7 mouse cellular contexts compared by ENCODE assay signal in genomic region chr6:69500056-69500455, GRCm38 (mm10).
DNase-seq lines count a peak whose midpoint lies in the region; ATAC-seq and TF ChIP-seq lines count a peak whose summit lies in the region.
"Not testable (repeated sequence)": the region's sequence is repeated elsewhere in the genome, so short reads cannot be mapped to it uniquely, and the experiment has no call there.

No protein-coding gene starts in this region.

- 38% methylated on average over 5 of the region's 5 CpGs for WGBS in bone marrow, adult 2 months
- WGBS in spleen, adult 2 months, result 42% methylated on average over 5 of the region's 5 CpGs

- H3K9ac ChIP-seq in CH12.LX (ENCODE audit: insufficient read depth, low read depth), result peak overlapping the region; percentile 37; the same call in 1 of the 2 replicates

- H3K4me2 ChIP-seq in CH12.LX (ENCODE audit: insufficient read depth, low read depth, poor library complexity, severe bottlenecking), result peak overlapping the region; percentile 25

- peak; percentile 8 for DNase-seq in 416B (ENCODE audit: low read depth)
- peak; percentile 75 for DNase-seq in CH12.LX (ENCODE audit: extremely low read depth)
- peak; percentile 1 for DNase-seq in spleen, adult 12 weeks (ENCODE audit: low spot score)
- DNase-seq in spleen, adult 2 months (ENCODE audit: low read depth in 1 of 2, low spot score in 2 of 2), result peak; percentile 18 to 19
- DNase-seq in spleen, postnatal 36 days (ENCODE audit: low spot score in 2 of 2), result peak; percentile 43 to 50

- not testable (repeated sequence) for TF ChIP-seq EP300 in CH12.LX (IDR thresholded peaks at IDR 0.05; ENCODE audit: low read length)

- ATAC-seq in neutrophil, adult 5-6 weeks (ENCODE audit: extremely low read depth, insufficient number of reproducible peaks, low FRiP score, poor library complexity, severe bottlenecking), result peak; percentile 86

- not testable (repeated sequence) for H3K4me1 ChIP-seq in CH12.LX (ENCODE audit: control insufficient read depth in 1 of 2, insufficient read depth in 2 of 2); bone marrow, adult 2 months (ENCODE audit: control insufficient read depth, insufficient read depth, low read length); spleen, adult 2 months (ENCODE audit: control insufficient read depth, insufficient read depth, insufficient read length)

- not testable (repeated sequence) for TF ChIP-seq RAD21 in CH12.LX (IDR thresholded peaks at IDR 0.05; ENCODE audit: low read depth, low read length)

- H3K27me3 ChIP-seq in CH12.LX (replicated peaks); spleen, adult 2 months (ENCODE audit: control insufficient read depth, insufficient read depth, low read length): not testable (repeated sequence)

- in situ Hi-C loops in CH12.LX (cut with MboI; ENCODE audit: low pct_ligation_motif_present, low pct_unique_long_range_greater_than_20kb, low sequenced_read_pairs), result not testable (repeated sequence)

- peak; percentile 51; the same call in 1 of the 2 replicates for TF ChIP-seq POLR2A in CH12.LX (IDR thresholded peaks at IDR 0.05; ENCODE audit: low read depth, low read length)
- not testable (repeated sequence) for TF ChIP-seq POLR2A in bone marrow, adult 2 months (IDR thresholded peaks at IDR 0.05; ENCODE audit: borderline replicate concordance, control insufficient read depth, low read depth, low read length); spleen, adult 2 months (IDR thresholded peaks at IDR 0.05; ENCODE audit: low read depth, low read length)

- not testable (repeated sequence) for H3K9me3 ChIP-seq in CH12.LX (replicated peaks; ENCODE audit: low read length)

- not testable (repeated sequence) for TF ChIP-seq CTCF in CH12.LX (conservative IDR thresholded peaks at IDR 0.05 in 1 of 2, IDR thresholded peaks at IDR 0.05 in 1 of 2; ENCODE audit: low read depth in 2 of 2, low read length in 2 of 2); bone marrow, adult 2 months (IDR thresholded peaks at IDR 0.05; ENCODE audit: control insufficient read depth, insufficient read depth, low read length); spleen, adult 2 months (IDR thresholded peaks at IDR 0.05; ENCODE audit: extremely low read depth, insufficient read depth, insufficient read length, insufficient replicate concordance)

- H3K27ac ChIP-seq in CH12.LX (ENCODE audit: insufficient read depth, low read depth), result peak overlapping the region; percentile 80
- H3K27ac ChIP-seq in bone marrow, adult 2 months (ENCODE audit: control insufficient read depth, insufficient read depth, low read depth, low read length, poor library complexity), result peak overlapping the region; percentile 51; the same call in 1 of the 2 replicates
- H3K27ac ChIP-seq in spleen, adult 2 months (ENCODE audit: insufficient read depth, low read length), result peak overlapping the region; percentile 42; the same call in 1 of the 2 replicates

- peak overlapping the region in 1 of 3 experiments; percentile 47 for H3K4me3 ChIP-seq in CH12.LX (replicated peaks in 1 of 3; ENCODE audit: low read depth in 2 of 3, low read length in 2 of 3, poor library complexity in 1 of 3)
- H3K4me3 ChIP-seq in bone marrow, adult 2 months (replicated peaks; ENCODE audit: control insufficient read depth, low read depth, low read length); spleen, adult 2 months (ENCODE audit: extremely low read depth, insufficient read depth, insufficient read length): not testable (repeated sequence)

- H3K36me3 ChIP-seq in CH12.LX (replicated peaks in 1 of 2; ENCODE audit: control insufficient read depth in 1 of 2, insufficient read depth in 1 of 2, low read length in 1 of 2); spleen, adult 2 months (ENCODE audit: control insufficient read depth, insufficient read depth, low read length): not testable (repeated sequence)

- not testable (repeated sequence) for H3K79me2 ChIP-seq in CH12.LX (replicated peaks; ENCODE audit: control insufficient read depth, extremely low read depth, insufficient read depth, poor library complexity, severe bottlenecking)

- dilution Hi-C loops in CH12.LX (cut with MboI; ENCODE audit: extremely low pct_ligation_motif_present, extremely low pct_unique_long_range_greater_than_20kb, low sequenced_read_pairs), result not testable (repeated sequence)

TF ChIP-seq in CH12.LX, 34 proteins besides CTCF, POLR2A, EP300 and RAD21:
- 0 out of 2 replicates have a peak, but pooled peaks have one; percentile 23 for TF ChIP-seq NELFE (IDR thresholded peaks at IDR 0.05; ENCODE audit: low read depth, low read length)
- peak; percentile 49 for TF ChIP-seq ELF1 (IDR thresholded peaks at IDR 0.05; ENCODE audit: low read depth, low read length)
- TF ChIP-seq ETS1 (conservative IDR thresholded peaks at IDR 0.05; ENCODE audit: low read depth, low read length), result 0 out of 2 replicates have a peak, but pooled peaks have one; percentile 12
- peak; percentile 69; the same call in 1 of the 2 replicates for TF ChIP-seq MYC (IDR thresholded peaks at IDR 0.05; ENCODE audit: low read depth, low read length)

Comparison
In these comparisons a context has a peak if more than half of its experiments do, and no peak if none do; other contexts are left out.
1. DNase-seq: peak in every context shown above with its lines; median percentile 75 in CH12.LX; 46 in spleen, postnatal 36 days; 18 in spleen, adult 2 months; 8 in 416B; 1 in spleen, adult 12 weeks.